Mouse (Mus musculus) adrenal gland, adult 8-10 months (tissue): Measurements from ENCODE around the gene Eno4. TPM values are rescaled to one million over a fixed set of nuclear protein-coding genes. Genes with fewer than 3 reads are reported as not detected.
"Not testable (repeated sequence)": the region's sequence is repeated elsewhere in the genome, so short reads cannot be mapped to it uniquely, and the experiment has no call there.

Source experiments
- DNase-seq: peaks from one replicate; pipeline ENCODE4 v3.0.0; 2022
- total RNA-seq, 4 experiments: library from RNA; stranded (reverse); gene quantifications; 2 replicates each; pipeline ENCODE4 v1.2.4; 2022

Eno4 gene
- total RNA-seq: under 1 TPM; 0.24 to 0.71 (median 0.29) TPM

- peak; percentile 89 for DNase-seq
Observed at GRCm38 (mm10) chr19:58942841-58943828, at the start of gene Eno4, which contains the start of gene Hspa12a. Gene Eno4 (plus strand): TSS chr19:58943425. Gene Hspa12a (minus strand): TSS chr19:58943654.

- no peak for DNase-seq
Observed at GRCm38 (mm10) chr19:58896216-58896615, 47.0 kb upstream of the Eno4 start.

- DNase-seq: not testable (repeated sequence)
Observed at GRCm38 (mm10) chr19:58900471-58900870, 42.8 kb upstream of the Eno4 start.

- no peak for DNase-seq
Observed at GRCm38 (mm10) chr19:58903079-58903898, 39.9 kb upstream of the Eno4 start.

GRCm38 (mm10) chr19:58903899-58904327, 39.3 kb upstream of the Eno4 start:
- DNase-seq: peak; percentile 67

- no peak for DNase-seq
Observed at GRCm38 (mm10) chr19:58906685-58907084, 36.5 kb upstream of the Eno4 start.

GRCm38 (mm10) chr19:58908018-58908417, 35.2 kb upstream of the Eno4 start:
- no peak for DNase-seq

- no peak for DNase-seq
Observed at GRCm38 (mm10) chr19:58910941-58911368, 32.3 kb upstream of the Eno4 start.

GRCm38 (mm10) chr19:58911386-58911785, 31.8 kb upstream of the Eno4 start:
- DNase-seq: peak; percentile 29

- no peak for DNase-seq
Observed at GRCm38 (mm10) chr19:58913301-58913700, 29.9 kb upstream of the Eno4 start.

GRCm38 (mm10) chr19:58918597-58918996, 24.6 kb upstream of the Eno4 start:
- no peak for DNase-seq

GRCm38 (mm10) chr19:58919148-58919547, 24.1 kb upstream of the Eno4 start:
- no peak for DNase-seq

- no peak for DNase-seq
Observed at GRCm38 (mm10) chr19:58931081-58931800, 12.0 kb upstream of the Eno4 start.

GRCm38 (mm10) chr19:58933062-58933461, 10.2 kb upstream of the Eno4 start:
- no peak for DNase-seq

- DNase-seq: no peak
Observed at GRCm38 (mm10) chr19:58945959-58946358, 2.7 kb downstream of the Eno4 start.

GRCm38 (mm10) chr19:58951521-58951920, 8.3 kb downstream of the Eno4 start:
- DNase-seq: no peak

GRCm38 (mm10) chr19:58952236-58952635, 9.0 kb downstream of the Eno4 start:
- DNase-seq: no peak

GRCm38 (mm10) chr19:58954779-58955178, 11.6 kb downstream of the Eno4 start:
- no peak for DNase-seq

- DNase-seq: no peak
Observed at GRCm38 (mm10) chr19:58963011-58963410, 19.8 kb downstream of the Eno4 start.

- DNase-seq: no peak
Observed at GRCm38 (mm10) chr19:58968731-58969506, 25.7 kb downstream of the Eno4 start.

- DNase-seq: no peak
Observed at GRCm38 (mm10) chr19:58970826-58971225, 27.6 kb downstream of the Eno4 start.
